Mouse (Mus musculus) duodenum, adult 2 months (tissue): ENCODE results near the gene Sox9. TPM values are rescaled to one million over a fixed set of nuclear protein-coding genes. Genes with fewer than 3 reads are reported as not detected.

Experiments used
- polyA plus RNA-seq: library from polyadenylated mRNA; depleted of rRNA; stranded (reverse); fragments of >200 nt; gene quantifications from 2 replicates; pipeline ENCODE4 v1.2.3, GENCODE M21; 2012; ENCODE audit warnings: low replicate concordance; rRNA removed

Sox9 gene
- 15.6 and 51.2 TPM in 2 replicates for polyA plus RNA-seq

DNA sequence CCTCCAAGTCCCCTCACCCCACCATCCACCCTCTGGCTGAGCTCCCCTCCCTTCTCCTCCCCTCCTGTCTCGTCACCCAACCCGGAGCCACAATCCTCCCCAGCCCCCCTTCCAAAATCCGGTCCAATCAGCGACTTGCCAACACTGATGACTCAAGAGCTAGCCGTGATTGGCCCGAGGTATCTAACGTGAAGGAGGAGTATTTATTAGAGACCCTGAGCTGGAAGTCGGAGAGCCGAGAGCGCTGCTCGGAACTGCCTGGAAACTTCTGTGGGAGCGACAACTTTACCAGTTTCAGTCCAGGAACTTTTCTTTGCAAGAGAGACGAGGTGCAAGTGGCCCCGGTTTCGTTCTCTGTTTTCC, at the start of gene Sox9:
Sox9 (plus strand) TSS at position 231 of the 363 bp plus-strand sequence.

